Mouse (Mus musculus) layer of hippocampus, adult 8-10 months (tissue): ENCODE measurements around the gene Arf4. TPM values are rescaled to one million over a fixed set of nuclear protein-coding genes. Genes with fewer than 3 reads are reported as not detected.
"Not testable (repeated sequence)": the region's sequence is repeated elsewhere in the genome, so short reads cannot be mapped to it uniquely, and the experiment has no call there.

Experiments
- DNase-seq, 2 experiments: peaks; one replicate each; pipeline ENCODE4 v3.0.0; 2022; ENCODE audit warnings: low spot score in 2 of 2
- microRNA-seq, 2 experiments: library from miRNA; unstranded; fragments of <30 nt; microRNA quantifications; one replicate each; pipeline ENCODE4 v1.2.0; 2022
- total RNA-seq, 4 experiments: library from RNA; stranded (reverse); gene quantifications; 2 replicates each; pipeline ENCODE4 v1.2.4; 2022

Gene Arf4
- total RNA-seq, 4 experiments from 2014 or later: 114 to 128 (median 120) TPM

DNA sequence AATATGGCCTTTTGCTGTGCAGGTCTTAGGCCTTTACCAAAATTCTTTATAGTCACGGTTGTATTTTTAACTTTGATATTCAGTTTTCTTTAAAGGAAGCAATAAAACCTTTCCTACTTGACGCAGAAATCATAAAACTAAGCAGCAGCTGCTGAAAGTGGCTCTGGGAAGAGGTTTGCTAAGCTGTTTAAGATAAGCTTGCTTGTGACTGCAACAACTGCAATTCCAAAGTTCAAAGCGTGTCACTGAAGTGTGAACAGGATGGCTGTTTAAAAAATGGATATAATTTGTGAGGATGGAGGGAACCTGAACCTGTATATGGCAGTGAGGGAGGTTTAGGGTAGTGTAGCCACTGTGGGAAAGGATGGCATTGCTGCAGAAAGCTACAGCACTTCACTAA is 24.1 kb downstream of the Arf4 start:
- DNase-seq: no peak

DNA sequence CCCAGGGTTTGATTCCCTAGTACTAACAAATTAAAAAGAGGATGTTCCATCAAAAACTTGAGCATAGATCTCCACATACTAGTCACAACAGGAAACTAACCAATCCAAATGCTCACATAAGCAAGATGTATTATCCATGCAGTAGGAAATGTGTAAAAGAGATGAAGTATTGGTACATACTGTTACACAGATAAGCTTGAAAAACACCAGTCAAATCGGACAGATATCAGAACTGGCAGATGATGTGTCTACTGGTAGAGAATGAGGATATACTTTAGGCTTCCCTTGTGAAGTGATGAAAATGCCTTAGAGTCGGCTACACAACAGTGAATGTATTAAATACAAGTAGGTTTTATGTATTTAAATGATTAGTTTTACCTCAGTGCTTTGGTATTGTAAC is 24.6 kb downstream of the Arf4 start:
- no peak for DNase-seq

DNA sequence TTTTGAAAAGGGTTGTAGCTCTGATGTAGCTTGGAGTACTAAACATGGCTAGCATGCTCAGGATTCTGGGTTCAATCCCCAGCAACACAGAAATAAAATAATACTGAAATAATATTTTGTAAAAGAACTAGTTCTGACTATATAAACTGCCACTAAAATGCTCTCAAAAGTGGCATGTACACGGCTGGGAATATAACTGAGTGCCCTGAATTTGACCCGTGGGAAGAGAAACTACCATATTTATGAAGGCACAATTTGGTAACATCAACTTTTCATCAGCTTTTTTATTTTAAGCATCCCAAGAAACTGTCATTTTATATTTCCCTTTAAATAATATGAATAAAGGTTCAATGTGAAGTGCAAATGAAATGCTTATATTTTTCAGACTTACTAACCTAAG is 26.0 kb downstream of the Arf4 start:
- no peak for DNase-seq

DNA sequence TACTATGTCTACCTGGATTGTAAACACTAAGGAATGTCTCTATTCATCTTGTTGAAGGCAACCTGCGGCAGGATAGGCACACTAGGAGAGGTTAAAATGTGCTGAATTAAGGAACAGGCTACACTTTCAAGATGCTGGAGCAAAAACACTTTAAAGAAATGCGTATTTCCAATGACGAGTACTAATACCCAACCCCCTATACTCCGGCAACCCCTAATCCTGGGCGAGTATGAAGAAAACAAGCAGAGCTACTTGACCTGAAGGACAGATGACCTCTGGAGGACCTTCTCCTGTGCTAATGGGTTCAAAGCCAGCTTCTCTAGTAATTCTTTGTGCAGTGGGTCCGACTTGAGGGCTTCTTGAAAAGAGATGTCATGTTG is 30.1 kb downstream of the Arf4 start:
- no peak for DNase-seq

DNA sequence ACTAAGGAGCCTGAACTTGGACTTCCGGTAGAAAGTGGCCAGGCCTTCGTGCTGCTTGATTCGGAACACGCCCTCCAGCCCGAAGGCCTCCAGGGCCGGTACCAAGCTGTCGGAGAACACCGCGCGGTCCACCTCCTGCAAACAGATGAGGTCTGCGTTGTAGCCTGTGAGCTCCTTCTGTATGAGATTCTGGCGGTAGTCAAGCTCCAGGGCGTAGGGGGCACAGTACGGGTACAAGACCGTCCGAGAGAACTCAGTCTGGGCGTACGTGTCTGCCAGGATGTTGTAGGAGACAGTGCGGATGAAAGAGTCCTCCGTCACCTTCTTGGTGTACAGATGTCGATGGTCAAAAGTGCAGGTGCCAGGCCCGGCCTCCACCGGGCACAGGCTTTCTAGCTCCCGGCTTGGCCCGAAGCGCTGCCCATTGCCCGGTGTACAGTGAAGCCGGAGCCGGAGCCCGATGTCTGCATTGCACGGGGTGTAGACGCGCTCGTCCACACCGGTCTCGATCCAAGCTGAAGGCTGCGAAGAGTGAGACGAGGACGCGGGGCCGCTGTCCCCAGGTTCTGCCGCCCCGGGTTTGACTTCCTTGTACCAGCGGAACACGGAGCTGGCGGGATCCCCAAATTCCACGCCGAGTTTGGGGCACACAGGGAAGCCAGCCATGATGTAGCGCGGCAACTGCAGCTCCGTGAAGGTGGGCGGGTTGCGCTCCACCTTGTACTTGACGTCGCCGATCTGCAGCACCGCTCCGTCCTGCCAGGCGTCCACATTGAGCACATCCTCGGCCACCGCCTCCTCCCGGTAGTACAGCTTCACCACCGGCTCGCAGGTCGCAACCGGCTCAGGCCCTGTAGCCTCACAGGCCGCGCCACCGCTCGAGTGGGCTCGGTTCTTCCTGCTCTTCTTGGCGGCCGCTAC is 30.8 kb downstream of the Arf4 start:
- peak; percentile 46 to 48 for DNase-seq

GRCm38 (mm10) chr14:26669292-26670073 is 31.6 kb downstream of the Arf4 start, which contains the start of gene Pde12:
Gene Pde12, minus strand, starts transcription at chr14:26669883.
- peak; percentile 86 to 91 for DNase-seq

DNA sequence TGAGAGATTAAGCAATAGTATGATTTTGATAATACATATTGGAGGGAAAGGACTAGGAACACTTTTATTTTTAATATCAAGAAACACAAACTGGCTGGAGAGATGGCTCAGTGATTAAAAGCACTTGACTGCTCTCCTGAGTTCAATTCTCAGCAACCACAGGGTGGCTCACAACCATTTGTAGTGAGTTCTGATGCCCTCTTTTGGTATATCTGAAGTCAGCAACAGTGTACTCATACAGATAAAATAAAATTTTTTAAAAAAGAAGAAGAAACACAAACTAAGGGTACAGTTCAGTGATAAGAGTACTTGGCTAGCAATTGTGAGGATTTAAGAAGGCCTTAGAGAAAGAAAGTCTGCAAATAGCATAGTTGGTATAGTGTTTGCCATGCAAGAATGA is 33.1 kb downstream of the Arf4 start:
- no peak for DNase-seq

DNA sequence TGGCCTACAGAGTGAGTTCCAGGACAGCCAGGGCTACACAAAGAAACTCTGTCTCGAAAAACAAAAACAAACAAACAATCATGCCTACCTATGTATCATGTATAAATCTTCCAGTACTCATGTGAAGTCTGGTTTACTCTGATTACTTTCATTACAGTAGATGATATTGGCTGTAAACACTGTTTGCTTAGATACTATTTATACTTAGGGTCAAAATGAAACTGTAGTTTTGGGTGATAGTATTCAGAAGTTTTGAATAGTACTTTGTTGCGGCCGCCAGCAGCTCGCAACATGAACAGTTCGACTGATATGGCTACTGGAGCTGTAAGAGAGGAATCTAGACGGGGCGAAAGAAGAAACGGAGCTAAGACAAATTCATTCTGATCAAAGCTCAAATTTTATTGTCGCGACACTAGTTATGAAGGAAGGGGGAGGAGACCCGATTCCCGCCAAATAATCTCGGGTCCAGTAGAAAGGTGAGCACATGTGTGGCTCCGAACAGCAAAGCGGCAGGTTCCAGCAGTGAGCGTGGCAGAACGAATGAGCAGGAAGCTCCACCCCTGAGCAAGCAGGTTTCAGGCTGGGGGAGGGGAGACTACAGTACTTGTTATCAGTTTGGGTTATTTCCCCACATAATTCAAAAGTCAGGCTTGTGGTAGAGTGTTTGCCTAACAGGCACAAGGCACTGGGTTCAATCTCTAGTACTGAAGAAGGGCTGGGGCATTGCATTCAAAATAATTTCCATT is 34.2 kb downstream of the Arf4 start:
- not testable (repeated sequence) for DNase-seq

GRCm38 (mm10) chr14:26674476-26675169 is 36.7 kb downstream of the Arf4 start:
- not testable (repeated sequence) for DNase-seq

DNA sequence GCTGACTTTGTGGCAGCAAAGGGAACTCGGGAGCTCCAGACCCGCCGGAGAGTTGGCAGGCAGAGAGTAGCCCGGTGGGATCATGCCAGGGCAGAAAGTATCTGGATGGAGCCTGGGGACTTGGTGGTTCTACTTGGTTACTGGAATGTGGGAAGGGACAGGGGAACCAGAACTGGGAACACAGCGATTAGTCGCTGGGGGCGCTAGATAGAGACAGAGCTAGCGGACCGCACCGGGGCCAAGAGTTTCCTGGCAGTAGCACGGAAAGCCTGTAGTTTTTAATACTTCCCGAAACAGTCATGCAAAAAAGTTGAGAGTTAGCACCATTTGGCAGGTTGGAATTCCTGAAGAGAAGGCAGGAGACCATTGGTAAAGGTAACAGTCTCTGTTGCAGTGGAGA is 37.5 kb downstream of the Arf4 start:
- DNase-seq: no peak

- no peak for DNase-seq
Measured at GRCm38 (mm10) chr14:26675791-26676190, 37.9 kb downstream of the Arf4 start.

DNA sequence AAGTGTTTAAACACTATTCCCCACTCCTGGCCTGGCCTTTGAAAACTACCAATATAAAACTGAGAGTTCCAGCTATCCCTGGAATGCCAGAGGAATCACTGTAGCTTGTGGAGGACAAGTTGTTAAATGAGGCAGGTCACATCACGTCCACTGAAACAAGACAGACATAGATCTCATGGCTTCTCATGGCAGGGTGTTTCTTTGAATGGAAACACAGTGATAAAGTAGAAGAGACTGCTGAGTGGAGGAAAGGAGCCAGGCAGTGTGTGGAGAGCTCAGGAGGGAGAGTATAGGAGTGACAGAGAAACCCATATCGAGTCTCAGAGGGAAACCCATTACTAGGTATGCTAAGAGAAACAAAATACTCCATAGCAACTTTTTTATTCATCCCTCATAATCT is 52.9 kb downstream of the Arf4 start:
- DNase-seq: no peak

DNA sequence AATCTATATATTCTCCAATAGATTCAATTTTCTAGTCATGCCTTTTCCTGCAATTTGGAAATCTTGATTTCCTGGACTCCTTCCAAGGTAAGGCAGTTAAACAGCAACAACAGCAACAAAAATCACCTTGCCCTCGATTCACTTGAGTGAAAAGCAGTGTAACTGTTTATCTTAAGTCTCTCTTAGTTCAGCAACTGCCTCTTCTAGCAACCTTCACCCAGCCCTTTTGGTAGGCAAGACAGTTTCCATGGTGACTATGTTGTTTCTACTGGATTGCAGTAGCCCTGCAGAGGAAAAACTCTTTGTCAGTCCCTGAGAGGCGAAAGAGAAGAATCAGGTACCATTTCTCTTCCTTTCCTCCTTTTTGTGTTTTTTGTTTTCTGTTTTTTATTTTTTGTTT is 53.5 kb downstream of the Arf4 start:
- no peak for DNase-seq

- DNase-seq: no peak
Measured at GRCm38 (mm10) chr14:26692974-26693373, 55.1 kb downstream of the Arf4 start, which contains the start of gene Dnah12. Gene Dnah12, plus strand, starts transcription at chr14:26693274.

DNA sequence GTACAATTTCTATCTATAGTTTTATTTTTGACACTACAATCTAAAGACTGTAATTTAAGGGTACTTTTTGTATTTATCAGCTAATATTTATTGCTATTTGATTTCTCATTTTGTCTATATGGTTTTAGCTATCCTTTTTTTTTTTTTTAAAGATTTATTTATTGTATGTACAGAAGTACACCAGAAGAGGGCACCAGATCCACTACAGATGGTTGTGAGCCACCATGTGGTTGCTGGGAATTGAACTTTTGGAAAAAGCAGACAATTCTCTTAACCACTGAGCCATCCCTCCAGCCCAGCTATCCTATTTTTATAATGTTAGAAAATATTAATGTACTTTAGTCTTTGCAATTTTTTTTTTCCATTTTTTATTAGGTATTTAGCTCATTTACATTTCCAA is 60.0 kb downstream of the Arf4 start:
- no peak for DNase-seq

GRCm38 (mm10) chr14:26705246-26705645 is 67.4 kb downstream of the Arf4 start:
- DNase-seq: not testable (repeated sequence)

Small RNA genes lying within 50 kb of the gene (microRNA-seq; reads per million reads assigned to microRNA genes)
- 0.32 to 0.76 reads per million in 2 experiments for gene Mir7672

Other genes starting within 250 kb of the Arf4 start
- gene Slmap, start 103.1 kb upstream of the Arf4 start, total RNA-seq: 100 to 1,000 TPM in 2 of 4 experiments, 10 to 100 TPM in 2; 93.5 to 105 (median 101) TPM
- gene Dennd6a, start 64.2 kb upstream of the Arf4 start, total RNA-seq: 10 to 100 TPM; 27.3 to 31.2 (median 29.0) TPM
- 1 to 10 TPM; 7.8 to 8.8 (median 8.1) TPM for gene Pde12, start 31.8 kb downstream of the Arf4 start, total RNA-seq
- gene Dnah12, start 55.2 kb downstream of the Arf4 start, total RNA-seq: 1 to 10 TPM in 1 of 4 experiments, under 1 TPM in 3; 0.32 to 1.1 (median 0.62) TPM